Mouse (Mus musculus) kidney, adult 10 weeks (tissue): Measurements from ENCODE around the gene Tceal3. TPM values are rescaled to one million over a fixed set of nuclear protein-coding genes. Genes with fewer than 3 reads are reported as not detected.

ENCODE experiments used
- polyA plus RNA-seq: library from polyadenylated mRNA; stranded (reverse); fragments of 350-450 nt; fragmentation: Illumina TruSeq; extraction: RNeasy Lipid Tissue Mini Kit (QIAGEN cat#74804); gene quantifications from one replicate; pipeline ENCODE4 v1.2.3, GENCODE M21; 2014; ENCODE audit warnings: low read depth, low replicate concordance

Gene Tceal3
- not detected for polyA plus RNA-seq

DNA sequence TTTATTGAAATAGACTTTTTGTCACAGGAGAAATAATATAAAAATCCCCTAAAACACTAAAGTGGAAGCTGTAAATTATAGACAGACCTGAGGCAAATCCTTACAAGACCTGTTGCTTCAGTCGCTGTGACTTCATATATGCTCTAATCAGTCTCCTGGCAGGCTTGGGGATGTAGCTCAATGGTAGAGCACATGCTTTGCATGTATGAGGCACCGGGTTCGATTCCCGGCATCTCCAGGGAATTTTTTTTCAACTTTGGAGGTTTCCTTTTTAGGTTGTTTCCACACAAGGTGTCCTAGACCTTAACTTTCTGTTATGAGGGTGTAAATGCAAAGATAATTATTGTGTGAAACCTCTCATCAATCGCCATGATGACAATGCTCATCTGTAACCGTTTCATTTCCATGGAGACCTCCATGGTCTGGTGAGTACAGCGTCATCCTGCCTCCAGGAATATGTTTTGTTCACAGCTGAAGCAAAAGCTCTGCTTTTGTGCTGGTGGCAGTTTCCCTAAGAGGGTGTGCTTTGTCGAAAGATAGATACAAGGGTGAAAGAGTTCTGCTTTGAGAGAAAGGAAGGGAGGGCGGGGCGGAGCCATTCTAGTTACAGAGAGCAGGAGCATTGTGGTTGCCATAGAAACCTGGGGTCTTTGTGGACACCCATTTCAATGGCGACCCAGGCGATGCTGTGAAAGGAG lies at the start of gene Tceal3:
Tceal3 (plus strand) TSS at position 644 of the 698 bp plus-strand sequence.

GRCm38 (mm10) chrX:136543956-136544355 lies 46.7 kb upstream of the Tceal3 start, which contains the start of gene Kir3dl2:
Gene Kir3dl2 (minus strand): TSS chrX:136544056.

GRCm38 (mm10) chrX:136707446-136708167 lies 117.0 kb downstream of the Tceal3 start, which contains the start of gene Tceal1:
Gene Tceal1 (plus strand): TSS chrX:136707982.

Other genes starting within 250 kb of the Tceal3 start
- gene Kir3dl1, start 72.8 kb upstream of the Tceal3 start, polyA plus RNA-seq = not detected
- gene Kir3dl2, start 46.8 kb upstream of the Tceal3 start, polyA plus RNA-seq = not detected
- gene Tceal1, start 117.1 kb downstream of the Tceal3 start, polyA plus RNA-seq = 13.1 TPM
- 243 TPM for gene Morf4l2, start 152.8 kb downstream of the Tceal3 start, polyA plus RNA-seq
- not detected for gene Glra4, start 189.3 kb downstream of the Tceal3 start, polyA plus RNA-seq
- gene Plp1, start 231.8 kb downstream of the Tceal3 start, polyA plus RNA-seq = 3.2 TPM